Mouse (Mus musculus) megakaryocyte, embryonic 14.5 days (primary cell): ENCODE results near the gene Ubxn2a.

Experiments used
- FLI1 ChIP-seq: IDR thresholded peaks from 2 replicates; pipeline ENCODE4 v1.6.1; 2012; ENCODE audit warnings: low read length, inconsistent platforms, mixed read lengths
- GATA1 ChIP-seq: IDR thresholded peaks from 3 replicates; pipeline ENCODE4 v1.6.1; 2012; ENCODE audit warnings: mixed read lengths, low read length, inconsistent platforms, borderline replicate concordance

- no peak for TF ChIP-seq FLI1
- no peak for TF ChIP-seq GATA1
Observed at GRCm38 (mm10) chr12:4906476-4906875, 1.0 kb downstream of the Ubxn2a start.
